Mouse (Mus musculus) E14TG2a.4 (cell line): ENCODE data around the gene Rassf10.

ENCODE experiments used
- H3K27me3 ChIP-seq: 2 replicates; pipeline ENCODE4 v1.6.1; 2014; ENCODE audit warnings: low read length, control low read depth; ENCODE audit not compliant: insufficient read depth
- H3K36me3 ChIP-seq: 2 replicates; pipeline ENCODE4 v1.6.1; 2014; ENCODE audit warnings: low read length, control low read depth; ENCODE audit not compliant: insufficient read depth
- H3K4me1 ChIP-seq: replicated peaks from 2 replicates; pipeline ENCODE4 v1.6.1; 2014; ENCODE audit warnings: low read depth, low read length, control low read depth
- H3K4me3 ChIP-seq: replicated peaks from 2 replicates; pipeline ENCODE4 v1.5.1; 2014; ENCODE audit warnings: mild to moderate bottlenecking, low read length
- H3K9me3 ChIP-seq: 2 replicates; pipeline ENCODE4 v1.6.1; 2014; ENCODE audit warnings: low read length, control low read depth
- CTCF ChIP-seq: conservative IDR thresholded peaks from 2 replicates; pipeline ENCODE4 v1.5.1; 2014; ENCODE audit warnings: low read length
- NANOG ChIP-seq: IDR thresholded peaks from 2 replicates; pipeline ENCODE4 v1.6.1; 2014; ENCODE audit warnings: borderline replicate concordance, low read length, mixed read lengths
- POU5F1 ChIP-seq: IDR thresholded peaks from 2 replicates; pipeline ENCODE4 v1.6.1; 2014; ENCODE audit warnings: low read length, borderline replicate concordance

Rassf10 gene

GRCm38 (mm10) chr7:112954351-112955102 lies 765 bp downstream of the Rassf10 start:
- Histone ChIP-seq H3K27me3 (peaks cover 64% of the 10 kb centered on the region), H3K4me3 (peak overlapping the region; percentile 81), H3K4me1 (peaks cover 17% of the 10 kb centered on the region), H3K9me3 (peaks cover 11% of the 10 kb centered on the region), H3K36me3 (no peaks in the 10 kb centered on the region)
- no peak for TF ChIP-seq NANOG
- TF ChIP-seq CTCF: no peak
- no peak for TF ChIP-seq POU5F1

GRCm38 (mm10) chr7:112955103-112955827 lies 1.5 kb downstream of the Rassf10 start:
- TF ChIP-seq CTCF (no peak), POU5F1 (no peak), NANOG (no peak)
- Histone ChIP-seq H3K27me3 (peaks cover 64% of the 10 kb centered on the region), H3K36me3 (no peaks in the 10 kb centered on the region), H3K4me1 (peaks cover 17% of the 10 kb centered on the region), H3K4me3 (peak overlapping the region; percentile 81), H3K9me3 (peaks cover 7% of the 10 kb centered on the region)

- Histone ChIP-seq H3K36me3 (no peaks in the 10 kb centered on the region), H3K27me3 (peaks cover 60% of the 10 kb centered on the region), H3K4me1 (peaks cover 17% of the 10 kb centered on the region), H3K9me3 (0 out of 2 replicates have a peak, but pooled peaks cover under 1% of the 10 kb centered on the region), H3K4me3 (no peak overlapping the region)
- TF ChIP-seq NANOG (no peak), CTCF (no peak), POU5F1 (no peak)
Measured at GRCm38 (mm10) chr7:112955955-112956354, 2.2 kb downstream of the Rassf10 start.

- no peaks in the 10 kb centered on the region for H3K9me3 ChIP-seq
- H3K27me3 ChIP-seq: peaks cover 54% of the 10 kb centered on the region
- H3K4me1 ChIP-seq: peaks cover 17% of the 10 kb centered on the region
- no peak for TF ChIP-seq POU5F1
- no peak for TF ChIP-seq CTCF
- TF ChIP-seq NANOG: no peak
- no peak overlapping the region for H3K4me3 ChIP-seq
- no peaks in the 10 kb centered on the region for H3K36me3 ChIP-seq
Measured at GRCm38 (mm10) chr7:112956961-112957360, 3.2 kb downstream of the Rassf10 start.

- no peak overlapping the region for H3K4me3 ChIP-seq
- peaks cover under 1% of the 10 kb centered on the region; the same call in 1 of the 2 replicates for H3K9me3 ChIP-seq
- H3K27me3 ChIP-seq: peaks cover 54% of the 10 kb centered on the region
- TF ChIP-seq NANOG (no peak), CTCF (no peak), POU5F1 (no peak)
- no peaks in the 10 kb centered on the region for H3K36me3 ChIP-seq
- H3K4me1 ChIP-seq: peaks cover 17% of the 10 kb centered on the region
Measured at GRCm38 (mm10) chr7:112957630-112958029, 3.9 kb downstream of the Rassf10 start.

GRCm38 (mm10) chr7:112966382-112966781 lies 12.6 kb downstream of the Rassf10 start:
- Histone ChIP-seq H3K27me3 (no peaks in the 10 kb centered on the region), H3K4me3 (0 out of 2 replicates have a peak overlapping the region, but pooled peaks have one; percentile 17), H3K9me3 (peaks cover 3% of the 10 kb centered on the region; the same call in 1 of the 2 replicates), H3K4me1 (peaks cover 15% of the 10 kb centered on the region; the same call in 1 of the 2 replicates), H3K36me3 (no peaks in the 10 kb centered on the region)
- TF ChIP-seq CTCF (no peak), NANOG (no peak), POU5F1 (no peak)

GRCm38 (mm10) chr7:112966786-112967185 lies 13.0 kb downstream of the Rassf10 start:
- no peaks in the 10 kb centered on the region for H3K27me3 ChIP-seq
- peaks cover 3% of the 10 kb centered on the region; the same call in 1 of the 2 replicates for H3K9me3 ChIP-seq
- peaks cover 15% of the 10 kb centered on the region; the same call in 1 of the 2 replicates for H3K4me1 ChIP-seq
- no peak for TF ChIP-seq NANOG
- no peak for TF ChIP-seq POU5F1
- TF ChIP-seq CTCF: no peak
- 0 out of 2 replicates have a peak overlapping the region, but pooled peaks have one; percentile 17 for H3K4me3 ChIP-seq
- H3K36me3 ChIP-seq: no peaks in the 10 kb centered on the region

GRCm38 (mm10) chr7:112983316-112983715 lies 29.6 kb downstream of the Rassf10 start:
- Histone ChIP-seq H3K4me3 (no peak overlapping the region), H3K36me3 (no peaks in the 10 kb centered on the region), H3K27me3 (peaks cover 12% of the 10 kb centered on the region), H3K9me3 (no peaks in the 10 kb centered on the region), H3K4me1 (peaks cover 14% of the 10 kb centered on the region)
- no peak for TF ChIP-seq NANOG
- TF ChIP-seq POU5F1: no peak
- no peak for TF ChIP-seq CTCF
